Mouse (Mus musculus) spleen, adult 2 months (tissue): ENCODE measurements around the gene Myf5.

ENCODE experiments used
- CTCF ChIP-seq: fragments of 200-500 bp; IDR thresholded peaks from 2 replicates; pipeline ENCODE4 v1.5.1; 2011; ENCODE audit warnings: mild to moderate bottlenecking, inconsistent platforms; ENCODE audit not compliant: insufficient read depth, insufficient read length, insufficient replicate concordance; ENCODE audit errors: extremely low read depth
- POLR2A ChIP-seq: fragments of 200-500 bp; IDR thresholded peaks from 2 replicates; pipeline ENCODE4 v1.6.1; 2011; ENCODE audit warnings: low read depth, low read length, inconsistent platforms

GRCm38 (mm10) chr10:107494568-107494967, 8.6 kb upstream of the Myf5 start, which contains the start of gene Myf6:
- TF ChIP-seq POLR2A (no peak), CTCF (no peak)
